Mouse (Mus musculus) liver, postnatal 0 days (tissue): ENCODE measurements around the gene Hormad2.

Experiments used
- CTCF ChIP-seq: sonication (generic); IDR thresholded peaks from 2 replicates; pipeline ENCODE4 v1.5.1; 2016; ENCODE audit warnings: antibody characterized with exemption, low read depth
- EP300 ChIP-seq: IDR thresholded peaks from 2 replicates; pipeline ENCODE4 v1.6.1; 2016; ENCODE audit warnings: antibody characterized with exemption, low read depth, mild to moderate bottlenecking

- TF ChIP-seq CTCF (no peak), EP300 (no peak)
Observed at GRCm38 (mm10) chr11:4412294-4412693, 28.6 kb downstream of the Hormad2 start.
